Mouse (Mus musculus): Measurements from ENCODE around the gene Parm1.

Parm1 gene

DNA sequence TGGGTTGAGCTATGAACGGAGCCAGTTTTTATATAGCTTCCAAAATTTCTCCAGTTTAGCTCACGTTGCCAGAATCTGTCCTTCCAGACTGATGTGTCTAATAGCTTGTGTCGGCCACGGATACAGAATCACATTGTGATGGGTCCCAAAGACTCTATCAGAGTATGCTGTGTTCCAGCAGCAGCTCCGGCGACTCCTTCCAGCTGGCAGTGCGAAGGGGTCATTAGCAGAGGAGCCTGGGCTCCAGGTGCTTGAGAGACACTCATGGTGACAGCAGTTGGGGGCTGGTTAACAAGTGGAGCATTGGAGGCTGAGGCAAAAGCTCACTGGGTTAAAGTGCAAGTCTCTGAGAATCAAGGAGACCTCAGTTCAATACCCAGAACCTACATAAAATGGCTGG is 61.5 kb downstream of the Parm1 start:
- no peak for DNase-seq (ENCODE audit: low spot score)

DNA sequence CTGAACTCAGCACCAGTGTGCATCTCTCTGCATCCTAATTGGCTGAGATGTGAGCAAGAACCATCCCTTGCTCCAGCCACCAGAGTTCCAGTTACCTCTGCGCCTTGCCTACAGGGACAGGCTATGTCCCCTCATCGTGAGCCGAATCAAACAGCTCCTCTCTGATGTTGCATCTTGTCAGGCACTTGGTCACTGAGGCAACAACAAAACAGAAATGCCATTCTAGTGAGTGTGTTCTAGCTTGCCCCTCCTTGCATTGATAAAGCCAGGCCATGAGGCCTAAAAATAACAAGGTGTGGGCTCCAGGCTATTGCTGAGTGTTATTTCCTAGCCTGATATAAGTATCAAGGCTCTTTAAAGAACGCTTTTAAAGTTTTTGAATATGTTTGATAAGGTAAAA is 64.4 kb downstream of the Parm1 start:
- DNase-seq (ENCODE audit: low spot score) = no peak

DNA sequence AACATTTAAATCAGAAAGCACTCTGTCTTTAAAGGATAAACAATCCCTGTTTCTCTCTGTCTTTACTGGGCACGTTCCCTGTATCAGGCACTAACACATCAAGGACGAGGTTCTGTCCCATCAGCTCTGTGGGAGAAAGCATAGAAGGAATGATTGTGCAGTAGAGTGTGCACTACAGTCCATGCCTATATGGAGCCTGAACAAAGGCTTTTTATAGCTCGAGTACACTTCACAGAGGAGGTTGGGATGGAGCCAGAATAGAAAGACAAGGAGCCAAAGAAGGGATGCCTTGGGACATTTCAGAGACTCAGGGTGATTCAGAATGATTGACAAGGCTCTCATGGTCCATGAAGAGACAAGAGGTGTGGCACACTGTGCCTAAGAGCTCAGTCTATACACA is 68.8 kb downstream of the Parm1 start:
- DNase-seq (ENCODE audit: low spot score) = no peak

DNA sequence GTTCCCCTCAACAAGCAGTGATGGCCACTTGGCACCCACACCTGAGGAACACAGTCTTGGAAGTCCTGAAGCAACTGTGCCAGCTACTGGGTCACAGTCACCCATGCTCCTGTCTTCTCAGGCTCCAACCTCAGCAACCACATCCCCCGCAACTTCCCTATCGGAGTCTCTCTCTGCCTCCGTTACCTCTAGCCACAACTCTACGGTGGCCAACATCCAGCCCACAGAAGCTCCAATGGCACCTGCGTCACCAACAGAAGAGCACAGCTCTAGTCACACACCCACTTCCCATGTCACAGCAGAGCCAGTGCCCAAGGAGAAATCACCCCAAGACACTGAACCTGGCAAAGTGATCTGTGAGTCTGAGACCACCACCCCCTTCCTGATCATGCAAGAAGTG is 76.7 kb downstream of the Parm1 start:
- DNase-seq (ENCODE audit: low spot score) = no peak

DNA sequence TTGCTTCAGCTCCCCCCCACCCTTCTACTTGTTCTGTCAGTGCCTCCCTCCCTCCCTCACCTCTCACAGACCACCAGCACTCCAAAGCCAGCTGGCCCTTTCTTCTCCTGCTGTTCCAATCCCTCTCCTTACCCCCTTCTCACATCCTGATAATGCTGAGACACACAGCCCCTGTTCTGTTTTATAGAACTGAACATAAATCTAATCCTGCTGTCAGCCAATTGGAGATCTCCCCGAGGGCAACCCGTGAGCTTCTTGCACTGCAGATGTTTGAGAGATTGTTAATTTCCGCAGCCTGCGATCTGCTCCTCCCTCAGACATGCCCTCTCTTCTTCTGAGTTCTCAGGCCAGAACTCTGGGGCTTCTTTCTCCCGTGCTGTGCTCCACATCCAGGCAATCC is 79.8 kb downstream of the Parm1 start:
- DNase-seq (ENCODE audit: low spot score) = no peak

DNA sequence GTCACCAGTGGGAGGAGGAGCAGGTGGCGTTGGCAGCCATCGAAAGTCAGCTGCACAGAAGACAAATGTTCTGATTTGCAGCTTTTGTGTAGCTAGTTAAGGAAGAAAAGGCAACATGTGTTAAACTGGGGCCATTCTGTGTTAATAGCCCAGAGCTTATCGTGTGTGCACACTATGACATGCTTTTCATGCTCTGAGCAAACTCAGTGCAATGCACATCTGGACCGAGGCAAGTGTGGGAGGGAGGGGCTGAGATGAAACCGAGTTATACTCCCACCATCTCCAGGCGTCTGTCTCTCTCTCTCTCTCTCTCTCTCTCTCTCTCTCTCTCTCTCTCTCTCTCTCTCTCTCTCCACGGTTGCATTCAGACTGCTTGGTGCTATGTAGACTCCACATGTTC is 82.4 kb downstream of the Parm1 start:
- no peak for DNase-seq (ENCODE audit: low spot score)

DNA sequence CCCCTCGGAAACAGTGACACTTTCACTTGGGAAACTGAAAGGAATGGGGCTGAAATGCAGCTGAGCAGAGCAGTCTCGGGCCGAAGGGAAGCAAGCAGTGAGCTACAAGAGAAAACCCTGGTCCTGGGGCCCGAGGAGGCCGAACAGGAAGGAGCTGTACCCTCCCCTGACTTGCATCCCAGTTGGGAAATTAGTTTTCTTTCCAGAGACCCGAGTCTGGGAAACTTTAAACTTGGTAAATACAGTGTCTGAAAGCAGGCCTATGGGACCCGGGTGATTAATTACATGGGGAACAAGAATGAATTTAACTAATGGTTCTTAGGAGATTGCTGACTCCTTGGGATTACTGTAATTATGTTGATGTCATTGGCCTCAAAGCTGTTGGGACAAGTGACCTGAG is 85.9 kb downstream of the Parm1 start:
- no peak for DNase-seq (ENCODE audit: low spot score)

DNA sequence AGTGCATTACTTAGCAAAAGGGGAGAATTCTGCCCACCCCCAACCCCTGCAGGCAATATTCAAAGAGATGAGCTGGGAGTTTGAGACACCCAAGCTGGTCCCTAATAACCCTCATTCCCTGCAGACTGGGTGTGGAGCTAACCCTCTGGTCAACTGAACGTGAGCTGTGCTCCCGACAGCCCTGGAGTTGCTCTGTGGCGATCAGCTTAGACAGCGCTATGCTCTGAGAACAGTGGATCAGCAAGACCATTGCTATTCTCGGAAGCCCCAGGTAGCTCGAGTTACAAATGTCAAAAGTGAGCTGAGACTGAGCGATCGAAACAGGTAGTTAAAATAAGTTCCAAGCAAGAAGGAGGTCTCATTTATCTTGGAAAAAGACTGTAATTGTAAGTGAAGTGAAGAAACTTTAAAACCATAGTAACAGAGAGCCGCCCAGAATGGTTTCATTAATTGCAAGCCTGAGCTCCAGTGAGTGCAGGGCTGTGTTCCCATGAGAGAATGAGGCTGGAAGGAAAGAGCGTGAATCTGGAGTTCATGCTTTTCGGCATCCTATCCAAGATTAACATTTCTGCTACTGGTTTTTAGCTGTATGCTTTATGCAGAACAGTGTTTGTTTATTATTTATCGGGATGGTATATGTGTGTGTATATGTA is 86.5 kb downstream of the Parm1 start:
- no peak for DNase-seq (ENCODE audit: low spot score)

DNA sequence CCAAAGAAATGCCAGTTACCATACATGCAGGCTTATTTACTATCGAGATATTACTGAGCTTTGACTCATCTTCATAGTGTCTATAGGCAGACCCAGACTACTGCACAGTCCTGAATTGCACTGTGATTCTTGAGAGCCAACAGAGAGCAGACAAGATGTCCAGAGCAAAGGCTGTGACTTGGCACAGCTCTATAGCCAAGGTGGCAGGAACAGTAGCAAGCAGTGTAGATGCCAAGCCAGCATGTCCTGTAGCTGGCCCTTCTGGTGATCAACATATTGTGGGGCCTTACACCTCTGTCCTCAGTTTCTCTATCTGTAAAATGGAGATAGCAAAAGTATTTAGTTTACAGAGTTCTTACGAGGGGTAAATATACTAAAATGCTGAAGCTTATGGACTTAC is 89.8 kb downstream of the Parm1 start:
- no peak for DNase-seq (ENCODE audit: low spot score)

DNA sequence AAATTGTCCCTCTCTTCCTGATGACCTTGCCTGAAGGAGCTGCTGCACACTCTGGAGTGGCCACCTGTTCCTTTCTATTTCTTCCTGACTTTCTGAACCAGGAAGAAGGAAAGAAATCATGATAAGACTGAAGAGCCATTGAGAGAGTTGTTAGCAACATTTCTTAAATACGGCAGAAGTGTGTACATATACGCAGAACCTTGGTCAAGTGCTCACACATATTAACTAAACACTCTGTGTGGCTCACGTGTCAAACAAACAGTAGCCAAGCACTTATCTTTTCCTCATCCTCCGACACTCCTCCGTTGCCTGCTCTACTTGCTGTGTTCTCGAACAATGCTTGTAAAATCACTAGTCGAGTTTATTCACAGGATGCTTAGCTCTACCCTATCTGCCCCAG is 90.4 kb downstream of the Parm1 start:
- no peak for DNase-seq (ENCODE audit: low spot score)

DNA sequence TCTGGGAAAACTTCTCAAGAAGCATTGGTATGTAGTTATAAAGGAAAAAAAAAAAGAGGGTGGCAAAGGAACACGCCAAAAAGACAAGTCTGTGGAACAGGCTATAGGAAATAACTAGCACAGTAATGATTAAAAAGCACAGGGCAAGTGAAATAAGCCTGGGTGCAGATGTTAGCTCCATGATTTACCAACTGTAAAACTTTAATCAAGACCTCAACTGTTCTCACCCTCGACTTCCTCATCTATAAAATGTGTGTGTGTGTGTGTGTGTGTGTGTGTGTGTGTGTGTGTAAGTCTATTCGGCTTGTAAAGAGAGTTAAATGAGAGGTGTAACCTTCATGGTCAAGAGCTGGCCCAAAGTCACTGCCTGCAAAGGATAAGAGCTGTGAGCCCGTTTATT is 91.6 kb downstream of the Parm1 start:
- DNase-seq (ENCODE audit: low spot score) = no peak

DNA sequence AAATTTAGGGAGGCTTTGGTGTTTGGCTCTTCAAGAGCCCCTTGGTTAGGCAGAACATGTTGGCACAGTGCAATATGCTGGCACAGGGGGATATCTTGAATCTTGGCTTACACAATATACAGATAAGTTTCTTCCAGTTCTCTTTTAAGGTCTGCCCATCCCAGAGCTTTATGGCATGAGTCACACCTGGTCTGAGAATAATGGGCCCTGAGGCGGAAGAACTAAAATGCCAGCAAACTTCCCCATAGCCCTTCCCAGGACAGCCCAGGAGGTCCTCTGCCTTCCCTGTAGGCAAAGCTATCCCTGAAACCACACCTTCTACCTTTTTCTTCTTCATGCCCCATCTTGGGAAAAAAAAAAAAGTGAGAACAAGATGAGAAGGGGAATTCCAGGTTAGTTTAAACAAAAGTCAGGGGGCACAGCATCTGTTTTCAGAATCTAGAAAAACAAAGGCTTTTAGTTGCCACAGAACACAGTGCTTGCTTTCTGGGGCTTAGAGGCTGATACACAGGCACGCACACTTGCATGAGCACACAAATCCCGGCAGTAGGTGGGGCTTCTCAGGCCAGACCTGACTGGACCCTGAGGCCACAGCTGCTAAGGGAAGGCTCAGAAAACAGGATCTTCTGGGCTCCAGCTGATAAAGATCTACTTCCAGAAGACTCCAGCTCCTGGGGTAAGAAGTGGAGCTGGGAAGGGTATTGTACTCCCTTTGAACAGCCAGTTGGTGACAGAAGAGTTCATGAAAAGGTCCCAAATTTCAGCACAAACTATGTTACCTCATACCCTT is 92.3 kb downstream of the Parm1 start:
- no peak for DNase-seq (ENCODE audit: low spot score)

DNA sequence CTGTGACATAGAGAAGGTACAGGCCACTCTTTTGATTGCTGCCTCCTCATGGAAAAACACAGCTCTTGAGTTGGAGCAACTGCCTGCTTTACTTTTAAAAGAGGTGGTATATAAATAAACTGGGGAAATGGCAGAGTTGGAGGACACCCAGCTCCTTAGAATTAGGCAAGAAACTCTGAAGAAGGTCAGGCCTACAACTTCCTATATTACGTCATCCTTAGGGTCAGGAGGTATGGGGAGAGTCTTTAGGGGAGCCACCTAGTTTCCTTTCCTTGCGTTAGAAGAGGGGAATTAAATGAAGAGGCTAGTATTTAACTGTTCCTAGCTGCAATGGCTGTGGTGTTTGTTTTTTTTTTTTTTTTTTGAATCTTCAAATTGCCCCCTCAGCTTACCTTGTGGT is 93.1 kb downstream of the Parm1 start:
- no peak for DNase-seq (ENCODE audit: low spot score)

DNA sequence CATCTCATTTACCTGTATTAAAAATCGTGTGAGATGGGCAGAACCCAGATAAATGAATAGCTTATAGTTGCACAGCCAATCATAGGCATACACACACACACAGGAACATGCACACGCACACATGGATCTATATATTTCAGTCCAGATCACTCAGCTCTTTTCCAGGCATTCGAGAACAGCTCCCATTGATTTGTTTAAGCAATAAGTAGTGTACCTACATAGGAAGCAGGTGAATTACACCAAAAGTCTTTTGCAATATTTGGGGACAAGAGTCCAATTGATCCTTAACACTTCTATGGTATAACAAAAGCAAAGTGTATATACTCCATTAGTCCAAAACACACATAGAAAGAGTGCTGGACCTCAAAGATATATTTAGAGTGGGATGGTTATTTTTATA is 94.2 kb downstream of the Parm1 start:
- DNase-seq (ENCODE audit: low spot score) = no peak

DNA sequence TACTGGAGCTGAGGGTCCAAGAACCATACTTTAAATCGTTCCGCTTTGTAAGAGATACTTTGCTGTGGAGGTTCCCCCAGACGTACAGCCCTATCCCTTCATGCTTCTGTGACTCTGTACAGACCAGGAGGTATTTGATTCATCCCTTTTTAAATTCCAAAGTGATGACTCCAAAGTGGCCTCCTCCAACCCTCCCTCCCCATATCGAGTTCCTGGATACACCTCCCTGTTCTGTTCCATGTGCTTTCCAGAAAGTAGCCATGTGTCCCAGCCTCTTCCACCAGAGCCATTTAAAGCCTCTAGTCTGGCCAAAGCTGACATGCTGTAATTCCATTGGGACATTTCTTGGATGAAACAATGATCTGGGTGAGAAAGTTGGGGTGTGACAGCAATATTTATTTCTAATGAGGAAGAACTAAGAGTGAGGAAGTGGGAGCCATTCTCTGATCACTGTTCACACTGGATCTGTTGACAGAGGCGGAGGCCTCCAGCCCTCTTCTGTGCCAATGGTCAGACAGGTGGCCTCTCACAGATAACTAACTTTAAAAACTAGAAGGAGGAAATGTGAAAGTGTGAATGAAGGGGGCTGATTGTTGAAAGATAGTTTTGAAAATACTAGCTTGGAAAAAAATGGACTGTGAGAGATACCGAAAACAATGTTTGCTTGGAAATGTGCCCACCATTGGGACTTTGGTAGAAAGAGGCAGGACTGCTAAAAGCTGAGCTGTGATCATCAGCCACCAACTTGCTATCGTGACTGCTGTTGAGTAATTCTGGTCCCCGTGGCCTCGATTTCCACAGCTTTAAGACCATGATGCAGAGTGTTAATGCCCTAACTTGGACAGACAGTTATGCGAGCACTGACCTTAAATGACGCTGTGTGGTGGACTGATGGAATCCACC is 100.2 kb downstream of the Parm1 start:
- no peak for DNase-seq (ENCODE audit: low spot score)

DNA sequence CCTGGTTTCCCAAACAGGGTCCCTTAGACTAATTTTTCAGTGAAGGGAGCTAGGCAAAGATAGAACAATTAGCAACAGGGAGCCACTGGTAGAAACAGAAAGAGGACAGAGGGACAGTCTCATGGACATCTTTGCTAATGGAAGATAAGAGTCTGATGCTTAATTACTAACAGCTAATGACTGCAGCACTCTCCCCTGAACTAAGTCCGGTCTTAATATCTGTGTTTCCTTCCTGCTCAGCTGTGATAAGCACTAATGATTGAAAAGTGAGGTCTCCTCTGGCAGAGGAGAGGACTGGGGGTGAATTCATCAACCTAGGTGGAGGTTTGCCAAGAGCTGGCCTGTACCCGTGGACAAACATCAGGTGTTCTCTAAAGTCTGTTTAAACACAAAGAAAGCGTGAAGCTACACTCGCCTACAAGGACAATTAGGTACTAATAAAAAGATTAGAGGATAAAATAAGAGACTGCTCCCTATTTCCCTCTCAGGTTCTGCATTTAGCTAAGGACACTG is 101.3 kb downstream of the Parm1 start:
- DNase-seq (ENCODE audit: low spot score) = no peak

DNA sequence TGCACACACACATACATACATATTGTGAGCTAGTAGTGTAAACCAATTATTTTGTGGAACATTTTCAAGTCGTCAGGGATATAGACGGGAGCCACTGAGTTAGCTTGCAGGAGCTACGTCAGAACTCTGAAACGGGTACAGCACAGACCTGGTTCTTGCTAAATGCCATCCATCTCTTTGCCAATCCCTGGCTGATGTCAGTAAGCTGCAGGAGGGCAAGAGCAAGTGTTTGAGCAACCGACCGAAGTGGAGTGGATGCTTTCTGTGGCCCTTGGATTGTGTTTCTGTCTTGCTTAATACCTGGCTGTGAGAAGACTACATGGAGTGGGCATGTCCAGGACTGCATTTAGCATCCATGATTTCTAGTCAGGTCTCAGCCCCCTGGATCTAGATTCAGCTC is 103.8 kb downstream of the Parm1 start:
- no peak for DNase-seq (ENCODE audit: low spot score)

DNA sequence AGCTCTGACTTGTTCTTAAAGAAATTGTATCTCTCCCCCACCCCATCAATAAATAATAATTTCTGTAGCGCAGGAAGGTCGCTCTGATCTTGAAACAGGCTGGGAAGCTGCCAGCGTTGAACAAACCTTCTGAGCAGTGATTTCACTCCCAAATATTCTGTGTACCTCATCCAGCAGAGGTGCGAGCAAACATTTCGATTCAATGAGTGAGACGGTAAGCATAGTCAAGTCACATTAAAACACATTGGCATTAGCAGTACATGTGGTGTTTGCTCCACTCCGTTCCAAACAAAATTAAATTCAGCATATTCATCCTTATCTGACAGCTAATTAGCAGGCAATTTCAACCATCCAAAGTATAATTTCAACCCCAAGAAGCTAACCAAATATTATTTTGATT is 109.4 kb downstream of the Parm1 start:
- DNase-seq (ENCODE audit: low spot score) = no peak

DNA sequence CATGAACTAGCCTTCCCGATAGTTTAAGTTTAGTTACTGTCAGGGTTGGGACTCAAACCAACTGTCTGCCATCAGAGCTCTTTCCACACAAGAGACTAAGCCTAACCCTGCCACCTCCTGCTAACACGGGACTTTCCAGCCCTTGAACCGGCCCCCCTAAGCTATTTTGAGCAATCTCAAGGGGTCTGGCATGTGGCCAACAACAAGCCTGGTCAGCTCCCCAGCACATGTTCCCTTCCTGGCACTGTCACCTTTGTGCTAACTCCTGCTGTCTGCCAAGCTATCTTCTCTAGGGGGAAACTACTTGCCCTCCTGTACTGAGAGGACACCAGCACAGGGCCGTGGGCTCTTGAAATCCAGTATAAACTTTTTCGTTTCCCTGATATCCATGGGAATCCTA is 112.1 kb downstream of the Parm1 start:
- DNase-seq (ENCODE audit: low spot score) = no peak

DNA sequence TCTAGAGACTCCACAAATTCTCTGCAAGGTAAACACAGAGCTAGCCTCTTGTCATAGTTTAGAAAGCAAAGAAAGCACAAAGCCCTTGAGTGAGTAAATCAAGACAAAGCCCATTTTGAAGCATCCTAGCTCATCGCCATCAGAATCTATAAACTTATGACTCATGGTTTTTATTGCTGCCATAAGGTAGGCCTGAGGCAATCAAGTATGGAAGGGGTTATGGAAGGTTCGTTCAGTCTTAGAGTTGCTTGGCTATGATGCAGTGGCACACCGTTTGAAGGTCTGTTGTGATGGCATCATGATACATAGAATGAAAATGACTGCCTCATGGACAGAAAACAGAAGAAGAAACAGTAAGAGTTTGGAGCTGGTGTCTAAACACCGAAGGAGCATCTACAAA is 133.9 kb downstream of the Parm1 start:
- DNase-seq (ENCODE audit: low spot score) = no peak

DNA sequence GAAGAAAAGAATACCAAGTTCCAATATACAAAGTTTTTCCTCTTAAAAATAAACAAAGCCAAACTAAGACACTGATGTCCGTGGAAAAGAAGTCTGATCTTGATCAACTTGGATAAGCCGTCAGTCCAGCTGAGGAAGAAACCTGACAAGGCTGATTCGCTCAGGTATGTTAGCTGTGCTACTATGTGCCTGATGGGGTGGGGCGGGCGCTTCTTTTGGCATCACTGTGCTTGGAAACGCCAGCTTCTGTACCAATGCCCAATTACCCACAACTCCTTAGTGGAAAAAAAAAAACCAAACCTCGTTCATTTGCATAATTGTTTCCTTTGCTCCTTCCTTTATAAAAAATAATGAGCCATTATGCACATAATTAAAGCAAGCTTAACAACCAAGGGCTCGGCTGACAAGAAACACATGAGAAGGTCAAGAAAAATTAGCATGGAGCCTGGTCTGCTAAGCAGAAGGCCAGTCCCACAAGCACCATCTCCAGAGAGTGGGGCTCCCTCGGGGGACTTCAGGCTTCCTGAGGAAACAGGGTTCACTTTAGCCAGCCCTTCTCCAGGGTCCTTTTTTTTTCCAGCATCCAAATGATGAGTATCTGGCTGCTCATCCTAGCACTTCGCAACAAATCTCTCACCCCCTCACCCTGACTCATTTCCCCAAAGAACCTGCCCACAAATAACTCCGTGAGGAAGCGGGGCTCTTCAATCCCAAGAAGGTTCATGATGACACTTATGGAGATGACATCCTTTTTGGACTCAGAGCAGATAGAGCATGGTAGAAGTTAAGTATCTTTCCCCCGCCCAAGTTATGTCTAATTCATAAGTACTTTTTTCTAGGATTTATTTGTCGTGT is 135.9 kb downstream of the Parm1 start:
- DNase-seq (ENCODE audit: low spot score) = no peak
